Mouse (Mus musculus): Measurements from ENCODE around the gene Coro2b.
A peak's percentile ranks its signal among the peaks of the same experiment; 100 is the strongest.

Gene Coro2b

DNA sequence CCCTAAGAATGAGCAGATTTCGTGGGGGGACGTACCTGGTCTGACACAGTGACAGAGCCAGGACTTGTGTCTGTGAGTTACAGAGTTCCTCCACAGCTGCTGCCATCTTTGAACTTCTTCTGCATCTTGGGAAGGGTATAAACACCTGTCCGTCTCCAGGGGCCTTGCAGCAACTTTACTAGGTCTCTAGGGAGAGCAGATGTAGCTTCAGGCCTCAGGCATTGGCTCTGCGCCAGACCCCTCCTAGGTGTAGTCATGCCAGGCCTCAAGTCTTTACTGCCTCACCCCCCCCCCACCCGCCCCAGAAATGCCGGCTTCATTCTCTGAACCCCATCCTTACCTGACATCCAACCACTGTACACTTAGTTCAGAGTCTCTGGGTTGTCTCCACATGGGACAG lies 1.1 kb upstream of the Coro2b start:
- DNase-seq: no peak

DNA sequence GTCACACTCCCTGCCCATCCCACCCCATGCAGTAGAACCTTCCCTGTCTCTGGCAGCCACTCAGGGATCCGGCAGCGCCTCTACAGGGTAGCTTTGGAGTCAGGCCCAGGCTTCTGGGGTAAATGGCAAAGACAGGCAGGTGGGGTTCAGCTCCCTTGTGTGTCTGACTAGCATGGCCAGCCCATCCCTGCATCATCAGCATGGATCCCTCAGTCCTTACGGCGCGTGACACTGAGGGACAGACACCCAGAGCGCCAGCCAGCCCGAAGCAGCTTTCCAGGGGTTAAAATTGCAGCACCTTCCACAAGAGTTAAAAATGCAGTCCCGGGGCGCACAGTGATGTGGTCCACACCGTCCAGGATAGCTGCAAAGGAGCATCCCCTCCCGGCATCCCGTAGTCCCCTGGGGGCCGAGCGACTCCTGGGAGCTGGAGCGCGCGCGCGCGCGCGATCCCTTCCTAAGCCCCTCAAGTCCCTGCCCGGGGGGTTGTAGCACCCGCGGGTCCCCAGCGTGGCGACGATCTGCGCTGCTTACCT lies 657 bp downstream of the Coro2b start:
- DNase-seq: peak; percentile 71

DNA sequence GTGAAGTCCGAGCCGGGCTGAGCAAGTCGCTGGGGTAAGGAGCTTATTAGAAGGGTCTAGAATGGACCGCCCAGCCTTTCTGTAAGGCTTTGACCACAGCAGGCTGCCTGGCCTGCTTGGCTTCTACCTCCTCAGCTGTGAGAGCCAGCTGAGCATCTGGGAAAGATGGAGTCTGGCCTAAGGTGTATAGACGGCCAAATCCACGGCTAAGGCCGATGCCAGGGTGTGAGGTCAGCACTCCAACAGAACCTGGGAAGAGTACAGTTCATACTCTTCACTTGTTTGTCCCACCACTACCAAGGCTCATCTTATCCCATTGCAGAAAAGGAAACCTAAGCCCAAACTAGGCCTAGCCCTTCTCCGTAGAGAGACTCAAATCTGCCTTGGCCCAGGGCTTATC lies 1.3 kb downstream of the Coro2b start:
- DNase-seq: no peak

DNA sequence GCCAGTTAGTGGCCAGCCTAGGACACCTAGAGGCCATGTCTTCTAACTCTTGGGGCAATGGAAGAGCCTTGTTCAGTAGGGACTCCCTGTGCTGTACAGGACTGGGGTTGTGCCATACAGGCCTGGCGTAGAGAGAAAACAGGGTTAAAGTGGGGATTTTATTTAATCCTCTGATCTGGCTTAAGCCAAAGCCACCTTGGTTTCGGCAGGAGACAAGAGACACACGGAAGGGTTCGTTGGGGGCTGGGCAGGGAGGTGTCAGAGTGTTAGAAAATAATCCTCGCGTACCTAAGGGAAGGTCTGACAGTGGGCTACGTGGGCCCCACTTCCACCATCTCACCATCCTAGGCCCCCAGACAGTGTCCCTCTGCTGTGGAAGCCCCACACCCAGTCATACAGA lies 2.2 kb downstream of the Coro2b start:
- no peak for DNase-seq

DNA sequence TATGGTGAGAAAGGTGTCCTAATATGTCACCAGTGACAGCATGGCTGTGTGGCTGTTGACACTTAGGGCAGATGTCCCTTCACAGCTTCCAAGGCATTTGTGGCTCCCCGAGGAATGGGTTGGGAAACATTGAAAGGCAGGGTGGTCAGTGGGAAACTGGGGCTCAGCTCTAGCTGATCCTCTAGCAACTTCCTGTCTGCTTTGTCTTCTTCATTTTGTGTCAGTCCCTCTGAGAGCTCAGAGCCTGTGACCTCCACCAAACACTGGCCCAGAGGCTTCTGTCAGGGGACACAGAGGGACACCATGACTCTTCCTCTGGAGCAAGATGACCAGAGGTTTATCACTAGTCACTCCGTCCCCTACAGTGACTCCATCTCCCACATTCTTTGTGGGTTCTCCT lies 2.7 kb downstream of the Coro2b start:
- no peak for DNase-seq

DNA sequence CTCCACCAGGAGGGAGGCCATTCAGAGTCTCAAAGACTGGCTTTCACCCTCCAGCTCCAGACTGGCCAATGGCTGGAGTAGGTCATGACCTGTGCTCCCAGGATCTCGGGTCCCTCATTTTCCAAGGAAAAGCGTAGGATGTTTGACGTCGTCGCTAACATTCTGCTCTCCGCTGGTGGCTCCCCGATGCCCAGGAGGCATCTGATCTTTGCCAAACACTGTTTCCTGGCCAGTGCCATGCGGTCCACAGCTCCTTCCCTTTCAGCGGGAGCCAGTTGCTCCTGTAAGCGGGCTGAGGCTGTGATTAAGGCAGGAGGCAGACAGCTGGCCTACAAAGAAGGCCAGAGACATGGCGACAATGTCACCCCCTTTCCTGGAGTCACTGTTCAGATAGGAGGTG lies 4.0 kb downstream of the Coro2b start:
- DNase-seq: no peak

DNA sequence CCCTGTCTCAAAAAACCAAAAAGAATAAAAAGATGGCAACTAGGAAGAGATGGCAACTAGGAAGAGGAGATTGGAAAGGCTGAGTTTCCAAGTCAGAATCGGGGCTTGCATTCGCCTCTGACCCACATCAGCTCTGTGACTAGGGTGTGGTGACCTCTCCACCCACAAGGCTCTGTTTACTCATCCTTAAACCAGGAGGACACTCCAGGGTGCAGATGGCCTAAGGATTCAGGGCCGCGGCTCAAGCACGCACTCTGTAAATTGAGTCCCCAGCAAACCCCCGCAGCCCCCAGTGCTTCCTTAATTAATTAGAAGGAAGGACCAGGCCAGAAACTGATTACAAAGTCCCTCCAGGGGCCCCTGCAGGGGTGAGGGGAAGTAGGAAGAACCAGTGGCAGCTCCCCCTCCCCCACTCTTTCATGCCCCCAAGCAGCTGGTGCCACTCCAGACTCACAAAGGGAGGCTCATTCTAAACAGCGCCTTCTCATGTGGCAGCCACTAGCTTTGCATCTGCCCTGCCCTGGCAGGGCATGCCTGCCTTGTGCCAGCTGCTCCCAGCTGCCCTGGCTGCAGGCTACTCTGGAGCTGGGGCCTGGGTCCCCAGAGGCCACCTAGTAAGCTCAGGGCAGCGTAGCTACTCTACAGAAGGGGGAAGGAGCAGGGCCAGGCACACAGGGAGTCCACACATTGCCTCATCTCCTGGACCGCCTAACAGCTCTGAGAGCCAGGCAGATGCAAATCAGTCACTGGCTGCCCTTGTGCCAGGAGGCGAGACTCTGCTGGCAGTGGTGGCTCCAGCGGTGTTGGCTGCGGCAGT lies 5.2 kb downstream of the Coro2b start:
- no peak for DNase-seq

DNA sequence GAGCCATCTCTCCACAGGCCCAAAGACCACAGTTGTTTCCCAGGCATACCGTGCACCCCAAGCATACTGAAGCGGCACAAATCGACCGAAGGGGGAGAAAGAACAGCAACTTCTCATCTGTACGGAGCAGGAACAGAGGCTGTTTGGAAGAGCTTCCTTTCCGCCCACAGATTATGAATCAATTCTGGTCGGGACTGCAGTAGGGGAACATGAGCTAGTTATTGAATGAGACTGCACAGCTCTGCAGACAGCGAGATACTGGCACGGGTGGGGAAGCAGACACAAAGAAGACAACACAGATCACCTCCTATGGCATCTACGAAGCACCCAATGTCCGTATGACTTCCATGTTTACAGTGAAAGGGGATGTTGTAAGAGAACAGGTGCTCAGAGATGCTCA lies 8.3 kb downstream of the Coro2b start:
- no peak for DNase-seq

DNA sequence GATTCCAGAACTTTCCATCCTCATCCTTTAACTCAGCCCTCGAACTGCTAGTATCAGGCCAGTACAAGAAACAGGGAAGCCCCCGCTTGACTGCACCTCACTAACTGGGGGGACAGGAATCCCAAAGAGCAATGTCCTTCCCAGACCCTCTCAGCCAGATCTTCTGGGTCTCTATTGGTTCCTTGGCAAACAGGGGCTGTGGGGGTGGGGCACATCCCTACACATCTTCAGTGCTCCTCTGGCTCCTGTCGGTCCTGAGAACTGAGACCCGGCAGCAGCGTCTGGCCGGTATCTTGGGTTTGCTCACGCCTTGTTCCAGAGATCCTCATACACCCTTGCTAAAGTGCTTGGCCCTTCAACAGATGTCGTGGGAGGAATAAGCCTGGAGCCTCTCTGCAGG lies 10.0 kb downstream of the Coro2b start:
- no peak for DNase-seq

DNA sequence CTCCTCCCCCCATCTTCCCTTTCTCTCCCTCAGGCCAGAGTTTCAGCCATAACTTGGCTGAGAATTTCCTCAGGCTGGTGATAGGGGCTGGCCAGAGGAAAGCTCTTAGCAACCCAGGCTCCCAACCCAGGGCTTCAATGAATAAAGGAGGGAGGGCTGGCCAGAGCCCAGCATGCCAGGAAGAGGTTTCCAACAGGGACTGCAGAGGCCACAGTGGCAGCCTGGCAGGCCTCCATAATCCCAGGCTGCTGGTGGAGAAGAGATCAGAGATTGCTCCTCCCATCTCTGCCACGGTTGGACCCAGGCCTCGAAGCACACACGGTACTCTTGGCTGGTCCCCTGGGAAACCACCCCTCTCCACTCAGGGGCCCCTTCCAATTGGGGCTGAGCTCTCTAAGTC lies 10.4 kb downstream of the Coro2b start:
- DNase-seq: no peak

DNA sequence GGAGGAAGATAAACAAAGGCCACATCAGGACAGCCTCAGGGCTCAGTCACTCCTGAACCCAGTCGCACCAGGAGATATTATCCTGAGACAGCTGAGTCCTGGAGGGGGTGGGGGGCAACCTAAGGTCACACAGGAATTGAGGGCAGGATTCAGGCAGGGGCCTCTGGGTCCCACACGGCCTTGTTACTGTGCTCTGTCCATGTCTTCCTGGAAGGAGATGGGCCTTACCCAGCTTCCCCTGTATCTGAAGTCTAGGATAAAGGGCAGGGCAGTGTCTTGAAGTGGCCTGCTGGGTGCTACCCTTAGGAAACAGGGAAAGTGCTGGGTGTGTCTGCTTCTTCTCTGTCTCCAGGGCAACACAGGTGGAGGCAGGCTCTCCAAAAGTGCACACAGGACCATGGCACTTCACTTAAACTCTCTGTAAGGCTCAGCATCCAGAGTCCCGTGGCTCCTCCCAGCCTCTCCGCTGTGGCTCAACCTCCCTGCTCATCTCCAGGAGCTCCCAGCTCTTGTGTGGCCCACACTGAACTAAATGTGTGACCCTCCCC lies 12.0 kb downstream of the Coro2b start:
- DNase-seq: no peak

DNA sequence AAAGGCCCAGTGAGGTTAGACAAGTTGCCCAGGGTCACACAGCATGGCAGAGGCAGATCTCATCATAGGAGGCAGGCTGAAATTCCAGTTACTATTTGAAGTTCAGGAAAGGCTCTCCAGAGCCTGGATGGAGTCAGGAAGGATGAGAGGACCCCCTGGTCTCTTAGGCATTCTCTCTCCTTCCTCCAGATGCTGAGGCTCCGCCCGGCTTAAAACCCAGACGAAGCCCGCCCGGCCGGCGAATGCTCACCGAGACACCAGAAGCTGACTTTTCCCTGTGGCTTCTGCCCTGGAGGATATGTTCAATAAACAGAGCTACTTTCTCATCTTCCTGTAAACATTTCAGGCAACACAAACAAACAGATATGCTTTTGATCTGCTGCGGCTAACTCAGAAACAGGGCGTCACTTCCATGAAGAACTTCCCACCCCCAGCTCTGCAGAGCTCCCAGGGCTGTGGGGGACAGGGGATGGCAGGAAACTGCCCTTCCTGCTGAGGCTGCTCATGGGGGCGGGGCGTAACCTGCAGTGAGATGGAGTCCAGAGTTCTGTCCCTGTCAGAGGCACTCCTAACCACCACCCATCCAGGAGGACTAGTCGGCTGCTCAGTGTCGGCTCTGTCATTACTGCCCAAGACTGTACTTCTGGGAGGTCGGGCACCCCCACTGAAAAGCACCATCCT lies 13.9 kb downstream of the Coro2b start:
- no peak for DNase-seq

DNA sequence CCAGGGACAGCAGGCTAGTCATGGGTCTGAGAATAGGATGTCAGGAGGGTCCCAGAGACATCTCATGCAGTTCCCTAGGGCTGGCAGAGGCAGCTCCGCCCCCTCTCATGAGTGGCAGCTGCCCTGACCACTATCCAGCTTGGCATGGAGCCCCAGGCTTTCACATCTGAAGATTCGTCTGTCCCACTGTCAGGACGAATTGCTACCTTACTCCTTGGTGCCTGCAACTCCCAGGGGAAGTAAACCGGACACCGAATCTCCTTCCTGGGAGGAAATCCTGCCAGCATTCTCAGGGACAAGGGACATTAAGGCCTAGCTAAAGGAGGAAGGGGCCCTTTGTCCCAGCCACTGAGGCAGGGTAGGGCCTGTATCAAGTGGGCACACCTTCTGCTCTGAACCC lies 14.6 kb downstream of the Coro2b start:
- no peak for DNase-seq

DNA sequence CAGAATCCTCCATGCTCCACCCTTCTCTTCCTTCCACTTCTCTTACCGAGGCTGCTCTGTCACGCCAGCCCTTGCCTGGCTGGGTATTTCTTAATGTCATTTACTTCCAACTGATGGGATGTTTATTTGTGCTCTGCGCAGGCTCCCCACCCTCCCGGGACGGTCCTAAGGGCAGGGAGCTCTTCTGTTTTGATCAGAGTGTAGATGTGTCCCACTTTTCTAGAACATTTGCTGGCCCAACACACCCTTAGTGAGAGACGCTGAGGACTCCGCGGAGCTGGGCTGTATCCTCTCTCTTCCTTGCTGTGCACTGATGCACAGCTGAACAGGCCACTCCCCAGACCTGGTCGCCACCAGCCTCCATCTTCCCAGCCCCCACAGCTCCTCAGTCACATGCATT lies 15.3 kb downstream of the Coro2b start:
- no peak for DNase-seq

DNA sequence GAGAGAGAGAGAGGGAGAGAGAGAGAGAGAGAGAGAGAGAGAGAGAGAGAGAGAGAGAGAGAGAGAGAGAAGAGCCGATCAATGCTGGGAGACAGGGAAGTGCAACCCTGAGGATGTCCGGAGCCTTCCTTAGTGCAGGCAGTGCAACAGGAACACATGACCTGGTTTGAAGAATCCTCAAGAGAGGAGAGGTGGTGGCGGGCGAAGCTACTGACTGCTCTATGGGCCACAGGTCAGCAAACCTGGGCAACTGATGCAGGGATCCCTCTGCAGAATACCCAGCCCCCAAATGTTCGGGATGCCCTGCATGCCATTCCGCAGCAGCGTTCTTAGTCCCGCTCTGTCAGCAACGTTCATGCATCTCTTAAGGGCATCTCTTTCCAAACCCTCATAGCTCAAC lies 15.9 kb downstream of the Coro2b start:
- DNase-seq: no peak

DNA sequence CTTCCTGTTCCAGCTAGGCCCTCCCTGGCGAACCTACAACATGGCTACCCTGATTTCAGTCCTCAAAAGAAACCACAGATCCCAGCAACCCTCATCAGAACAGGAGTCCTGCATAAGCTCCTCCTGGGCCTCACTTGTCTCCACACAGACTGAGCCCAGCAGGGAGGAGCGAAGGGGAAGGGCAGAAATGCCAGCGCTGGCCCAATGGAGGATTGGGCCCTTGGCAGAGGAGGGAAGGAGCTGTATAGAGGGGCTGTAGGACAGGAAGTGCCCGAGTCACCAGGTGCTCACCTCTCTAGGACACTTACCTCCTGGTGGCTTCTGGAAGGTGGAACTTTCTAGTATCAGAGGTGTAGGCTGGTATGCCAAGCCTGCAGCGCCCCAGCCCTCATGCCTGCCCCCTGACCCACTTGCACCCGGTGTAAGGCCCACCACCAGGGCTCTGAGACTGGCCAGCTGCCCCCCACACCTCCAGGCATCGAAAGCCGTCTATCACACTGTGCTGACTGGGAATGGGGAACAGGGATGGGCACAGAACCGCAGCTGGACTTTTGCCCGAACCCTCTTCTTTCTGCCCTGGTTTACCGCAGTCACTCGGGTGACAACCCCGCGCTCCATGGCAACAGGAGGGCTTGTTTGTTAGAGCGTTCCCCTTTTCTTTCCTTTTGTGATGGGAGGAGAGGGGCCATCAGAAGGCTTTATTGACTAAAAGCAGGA lies 16.9 kb downstream of the Coro2b start:
- DNase-seq: no peak

DNA sequence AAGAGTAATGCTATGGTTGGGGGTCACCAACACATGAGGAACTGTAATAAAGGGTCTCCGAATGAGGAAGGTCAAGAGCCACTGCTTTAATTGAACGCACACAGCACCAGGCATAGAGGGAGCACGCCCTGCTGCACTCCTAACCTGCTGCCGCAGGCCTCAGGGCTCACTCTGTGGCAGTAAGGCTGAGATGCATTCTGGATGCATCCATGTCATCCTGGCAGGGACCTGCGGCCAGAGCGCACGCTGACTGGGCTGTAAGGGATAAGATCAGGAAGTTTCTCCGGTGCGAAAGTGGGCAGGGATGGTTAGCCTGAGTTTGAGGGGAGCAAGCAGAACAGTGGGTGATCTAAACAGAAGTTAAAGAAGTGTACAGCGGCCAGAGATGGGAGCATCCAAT lies 17.5 kb downstream of the Coro2b start:
- DNase-seq: no peak

DNA sequence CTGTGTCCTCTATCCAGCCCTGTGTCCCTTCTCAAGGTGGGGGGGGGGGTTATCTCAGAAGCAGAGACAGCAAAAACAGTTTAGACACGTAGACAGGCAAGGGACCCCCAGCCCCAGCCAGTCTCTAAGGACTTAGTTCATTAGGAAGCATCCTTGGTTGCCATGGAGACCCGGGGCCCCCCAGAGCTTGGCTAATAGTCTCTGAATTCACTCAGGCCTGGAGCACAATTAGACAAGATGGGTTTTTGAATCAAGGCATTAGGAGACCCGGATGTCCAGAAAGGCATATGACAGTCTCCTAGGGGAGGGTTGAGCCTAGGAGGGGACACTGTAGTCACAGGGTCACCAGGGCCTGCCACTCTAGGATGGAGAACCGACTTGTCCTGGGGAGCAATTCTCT lies 18.3 kb downstream of the Coro2b start:
- DNase-seq: no peak

DNA sequence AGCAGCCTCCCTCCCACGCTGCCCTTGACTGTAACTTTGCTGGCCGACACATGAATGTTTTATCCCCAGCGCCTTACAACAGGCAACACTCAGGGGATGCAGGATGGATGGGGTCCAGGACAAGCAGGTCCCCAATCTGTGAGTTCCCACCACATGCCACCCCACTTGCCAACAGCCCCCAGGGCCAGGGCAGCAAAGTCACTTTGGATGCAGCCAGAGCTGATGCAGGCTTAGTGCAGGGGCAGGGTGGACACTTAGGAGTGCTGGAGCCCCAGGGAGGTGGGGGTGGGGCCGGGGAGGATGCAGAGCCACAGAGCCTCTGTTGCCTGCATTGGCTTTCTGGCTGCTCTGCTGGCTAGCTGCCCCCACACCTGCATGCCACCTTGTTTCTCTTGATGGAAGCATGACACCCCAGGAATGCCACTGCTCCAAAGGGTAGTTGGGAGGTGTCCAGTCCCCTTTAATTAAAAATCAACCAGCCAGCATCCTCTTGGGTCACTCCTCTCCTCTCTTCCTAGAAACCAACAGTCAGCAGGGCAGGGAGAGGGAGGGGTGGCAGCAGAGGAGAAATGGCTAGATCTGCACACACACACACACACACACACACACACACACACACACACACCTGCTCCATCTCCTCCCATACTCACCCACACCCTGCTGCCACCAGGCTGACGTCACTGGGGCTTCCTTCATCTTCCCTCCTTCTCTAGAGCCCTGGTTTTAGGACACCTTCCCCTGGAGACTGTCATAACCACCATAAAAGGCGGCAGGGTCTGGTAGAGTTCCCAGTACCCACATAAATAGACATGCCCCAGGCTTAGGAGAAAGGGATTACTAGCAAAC lies 19.5 kb downstream of the Coro2b start:
- peak; percentile 63 for DNase-seq

DNA sequence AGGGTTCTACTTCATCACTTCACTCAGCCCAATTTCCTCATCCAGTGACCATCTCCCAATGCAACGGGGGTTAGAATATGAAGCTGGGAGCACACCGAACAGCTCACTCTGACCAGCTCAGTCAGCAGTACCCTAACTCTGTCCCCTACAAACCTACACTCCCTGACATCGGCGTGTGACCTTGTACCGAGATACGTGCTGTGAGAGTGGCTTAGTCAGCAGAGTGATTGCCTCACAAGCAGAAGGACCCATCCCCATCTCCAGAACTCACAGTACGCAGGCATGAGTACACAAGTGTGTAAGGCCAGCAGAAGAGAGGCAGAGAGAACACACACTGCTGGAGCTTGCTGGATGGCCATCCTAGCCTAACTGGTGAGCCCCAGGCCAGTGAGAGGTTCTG lies 21.7 kb downstream of the Coro2b start:
- DNase-seq: no peak

DNA sequence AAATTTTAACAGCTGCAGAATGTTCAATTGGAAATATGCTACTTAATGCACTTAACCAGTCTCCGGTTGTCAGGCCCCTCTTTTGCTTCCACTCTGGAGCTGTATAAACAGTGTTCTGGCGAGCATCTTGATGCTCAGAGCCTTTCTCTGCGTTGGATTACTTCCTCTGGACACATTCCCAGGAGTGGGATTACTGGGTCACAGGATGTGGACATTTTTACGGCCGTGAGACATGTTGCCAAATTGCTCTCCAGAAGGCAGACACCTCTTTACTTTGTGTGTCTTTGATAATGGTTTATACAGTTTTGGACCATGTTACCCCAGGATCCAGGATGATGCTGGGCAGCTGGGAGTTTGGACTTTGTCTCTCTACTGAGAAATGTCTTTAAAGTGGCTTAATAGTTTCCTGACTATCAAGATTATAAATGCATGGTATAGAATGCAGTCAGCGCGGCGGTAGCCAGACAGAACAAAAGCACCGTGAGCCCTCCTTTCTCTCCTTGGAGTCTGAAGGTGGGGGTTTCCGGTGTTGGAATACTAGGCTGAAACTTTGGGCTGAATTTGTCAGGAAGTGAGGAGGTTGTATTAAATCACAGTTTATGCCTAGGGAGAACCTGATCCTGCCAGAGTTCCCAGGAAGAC lies 23.2 kb downstream of the Coro2b start:
- no peak for DNase-seq

DNA sequence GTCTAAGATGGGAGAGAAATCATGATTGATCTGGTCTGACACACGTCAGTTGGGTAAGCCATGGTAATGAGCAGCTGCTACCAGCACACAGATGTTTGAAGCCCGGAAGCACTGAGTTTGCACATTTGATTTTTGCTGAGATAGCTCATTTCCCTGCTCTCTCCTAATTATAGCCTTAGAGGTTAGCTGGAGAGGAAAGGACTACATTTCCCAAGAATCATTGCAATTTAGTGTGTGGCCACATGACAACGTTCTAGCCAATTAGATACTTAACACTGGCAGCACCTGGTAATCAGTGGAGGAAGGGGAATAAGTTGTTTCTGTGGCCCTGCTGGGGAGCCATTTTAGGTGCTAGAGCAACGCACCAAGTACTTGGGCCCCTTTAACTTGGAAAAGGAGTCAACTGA lies 26.3 kb downstream of the Coro2b start:
- DNase-seq: no peak
